In genomic region chr19:55481308-55481707, GRCm38 (mm10) we compare ENCODE assay signal across 10 mouse cellular contexts.
DNase-seq lines count a peak whose midpoint lies in the region; ATAC-seq lines count a peak whose summit lies in the region.
"Had no signal": no experiment of that assay in that cellular context is flagged by ENCODE, and none has a peak within 500 bp of the region (broad histone marks: within the 10 kb centered on the region; RNA-seq: fewer than 3 reads in every experiment).

No protein-coding gene starts in this region.

- WGBS in hindbrain, embryonic 11.5 days = 25% methylated on average over 5 of the region's 5 CpGs
- 3% methylated on average over 5 of the region's 5 CpGs for WGBS in neural tube, embryonic 15.5 days

- no peaks in the 10 kb centered on the region for H3K9me3 ChIP-seq in hindbrain, embryonic 11.5 days (ENCODE audit: control insufficient read depth, low read length)
- no peaks in the 10 kb centered on the region for H3K9me3 ChIP-seq in neural tube, embryonic 15.5 days (replicated peaks)
- H3K9me3 ChIP-seq: heart, embryonic 12.5 days; megakaryocyte, embryonic 14.5 days had no signal

- intact Hi-C loops in left cerebral cortex, postnatal 14 days (cut with DNase I) = no loop called here

- no peak overlapping the region for H3K27ac ChIP-seq in hindbrain, embryonic 11.5 days (ENCODE audit: low read depth, low read length)
- H3K27ac ChIP-seq in neural tube, embryonic 15.5 days (replicated peaks) = peak overlapping the region; percentile 28; the same call in 1 of the 2 replicates

- no peak overlapping the region for H3K4me2 ChIP-seq in hindbrain, embryonic 11.5 days (replicated peaks; ENCODE audit: low read depth, low read length)
- no peak overlapping the region for H3K4me2 ChIP-seq in neural tube, embryonic 15.5 days
- H3K4me2 ChIP-seq: heart, embryonic 12.5 days had no signal

- no peaks in the 10 kb centered on the region for H3K27me3 ChIP-seq in hindbrain, embryonic 11.5 days (ENCODE audit: control insufficient read depth, insufficient read depth, low read length)
- no peaks in the 10 kb centered on the region for H3K27me3 ChIP-seq in neural tube, embryonic 15.5 days (replicated peaks)
- H3K27me3 ChIP-seq: heart, embryonic 12.5 days; megakaryocyte, embryonic 14.5 days had no signal

- DNase-seq in left cerebral cortex, postnatal 14 days (ENCODE audit: low spot score in 2 of 2) = peak; percentile 25 to 45
- no peak for DNase-seq in left cerebral cortex, adult 18-20 months (ENCODE audit: low spot score in 2 of 2)
- peak; percentile 58 for DNase-seq in hindbrain, embryonic 11.5 days (ENCODE audit: low spot score)
- peak; percentile 44 to 58 for DNase-seq in kidney, postnatal 4 days
- DNase-seq in spleen, adult 18-20 months = no peak
- no peak for DNase-seq in adrenal gland, postnatal 14 days

- no peak overlapping the region for H3K9ac ChIP-seq in hindbrain, embryonic 11.5 days (ENCODE audit: low read depth, low read length)
- H3K9ac ChIP-seq in neural tube, embryonic 15.5 days (replicated peaks) = no peak overlapping the region
- H3K9ac ChIP-seq: heart, embryonic 12.5 days had no signal

- H3K36me3 ChIP-seq in hindbrain, embryonic 11.5 days (ENCODE audit: control insufficient read depth, insufficient read depth, low read length) = no peaks in the 10 kb centered on the region
- no peaks in the 10 kb centered on the region for H3K36me3 ChIP-seq in neural tube, embryonic 15.5 days
- H3K36me3 ChIP-seq: heart, embryonic 12.5 days had no signal

- ATAC-seq in hindbrain, embryonic 11.5 days (ENCODE audit: low FRiP score) = peak; percentile 71; the same call in 1 of the 2 replicates
- no peak for ATAC-seq in neural tube, embryonic 15.5 days (ENCODE audit: low FRiP score)
- no peak for ATAC-seq in erythroblast, adult 5-6 weeks (replicated peaks; ENCODE audit: low FRiP score, poor library complexity, severe bottlenecking)

- H3K4me3 ChIP-seq in hindbrain, embryonic 11.5 days (ENCODE audit: low read depth, low read length) = no peak overlapping the region
- H3K4me3 ChIP-seq in neural tube, embryonic 15.5 days (replicated peaks) = no peak overlapping the region
- H3K4me3 ChIP-seq: heart, embryonic 12.5 days; megakaryocyte, embryonic 14.5 days had no signal

- H3K4me1 ChIP-seq in hindbrain, embryonic 11.5 days (replicated peaks; ENCODE audit: control insufficient read depth, insufficient read depth, low read length) = 0 out of 2 replicates have a peak, but pooled peaks cover 2% of the 10 kb centered on the region
- H3K4me1 ChIP-seq in neural tube, embryonic 15.5 days = peaks cover 7% of the 10 kb centered on the region; the same call in 1 of the 2 replicates

Comparison
In these comparisons a context has a peak if more than half of its experiments do, and no peak if none do; other contexts are left out.
1. DNase-seq: peak in left cerebral cortex, postnatal 14 days (2 of 2), hindbrain, embryonic 11.5 days (single experiment) and kidney, postnatal 4 days (2 of 2); none in left cerebral cortex, adult 18-20 months (0 of 2), spleen, adult 18-20 months (0 of 2) and adrenal gland, postnatal 14 days (single experiment).